8 mouse cellular contexts compared by ENCODE assay signal in the genomic region with DNA sequence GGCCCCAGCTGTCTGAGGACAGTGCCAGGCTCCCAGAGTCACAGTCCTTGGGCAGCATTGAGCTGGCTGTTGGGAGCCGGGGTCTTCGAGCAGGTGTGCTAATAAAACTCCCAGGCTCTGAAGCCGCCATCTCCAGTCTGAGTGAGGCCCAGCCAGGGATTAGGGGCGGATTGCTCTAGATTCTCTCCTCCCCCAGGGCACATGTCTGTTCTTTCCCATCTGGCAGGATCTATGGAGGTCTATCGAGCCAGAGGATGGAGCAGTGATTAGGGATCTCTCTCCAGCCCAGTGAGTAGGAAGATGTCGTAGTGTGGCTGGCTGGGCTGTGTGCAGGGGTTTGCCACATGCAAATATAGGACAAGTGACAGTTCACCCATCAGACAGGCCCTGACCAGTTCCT. TPM values are rescaled to one million over a fixed set of nuclear protein-coding genes. Genes with fewer than 3 reads are reported as not detected.
A peak's percentile ranks its signal among the peaks of the same experiment; 100 is the strongest.
DNase-seq lines count a peak whose midpoint lies in the region; ATAC-seq and TF ChIP-seq lines count a peak whose summit lies in the region.

No protein-coding gene starts in this region.

- WGBS in heart, embryonic 11.5 days (ENCODE audit: insufficient replicate concordance), result 79% methylated on average over 6 of the region's 6 CpGs
- 98% methylated on average over 6 of the region's 6 CpGs for WGBS in spleen, adult 2 months
- WGBS in limb, embryonic 13.5 days, result 41% methylated on average over 6 of the region's 6 CpGs

- no peaks in the 10 kb centered on the region for H3K36me3 ChIP-seq in heart, embryonic 11.5 days (ENCODE audit: control insufficient read depth, insufficient read depth, low read length)
- no peaks in the 10 kb centered on the region for H3K36me3 ChIP-seq in spleen, adult 2 months (ENCODE audit: control insufficient read depth, insufficient read depth, low read length)
- peaks cover 48% of the 10 kb centered on the region for H3K36me3 ChIP-seq in limb, embryonic 13.5 days

- peak overlapping the region; percentile 38 for H3K4me3 ChIP-seq in heart, embryonic 11.5 days (ENCODE audit: low read depth, low read length)
- H3K4me3 ChIP-seq in spleen, adult 2 months (ENCODE audit: extremely low read depth, insufficient read depth, insufficient read length), result peak overlapping the region; percentile 5
- no peak overlapping the region for H3K4me3 ChIP-seq in limb, embryonic 13.5 days

- peak overlapping the region; percentile 75 for H3K27ac ChIP-seq in heart, embryonic 11.5 days (ENCODE audit: low read depth, low read length)
- peak overlapping the region; percentile 34; the same call in 1 of the 2 replicates for H3K27ac ChIP-seq in spleen, adult 2 months (ENCODE audit: insufficient read depth, low read length)
- H3K27ac ChIP-seq in limb, embryonic 13.5 days, result 0 out of 2 replicates have a peak overlapping the region, but pooled peaks have one; percentile 58

- TF ChIP-seq CTCF in spleen, adult 2 months (IDR thresholded peaks at IDR 0.05; ENCODE audit: extremely low read depth, insufficient read depth, insufficient read length, insufficient replicate concordance), result no peak

- no peak for ATAC-seq in heart, embryonic 11.5 days (replicated peaks; ENCODE audit: insufficient number of reproducible peaks, low FRiP score, low TSS enrichment)
- ATAC-seq in limb, embryonic 13.5 days (ENCODE audit: low FRiP score, low read depth), result peak; percentile 33; the same call in 1 of the 2 replicates

- DNase-seq in heart, adult 9 months (ENCODE audit: low spot score in 2 of 2), result no peak
- no peak for DNase-seq in spleen, adult 2 months (ENCODE audit: low read depth in 1 of 2, low spot score in 2 of 2)
- DNase-seq in spleen, adult 12 weeks (ENCODE audit: low spot score), result no peak
- DNase-seq in retina, postnatal 7 days (ENCODE audit: low read depth, low spot score), result peak; percentile 67
- no peak for DNase-seq in embryo, embryonic 10.5 days (ENCODE audit: low spot score)
- DNase-seq in layer of hippocampus, adult 18-20 months (ENCODE audit: low spot score in 2 of 2), result no peak

- peak overlapping the region; percentile 50 for H3K4me2 ChIP-seq in heart, embryonic 11.5 days
- H3K4me2 ChIP-seq in limb, embryonic 13.5 days (replicated peaks), result no peak overlapping the region

- no peak for TF ChIP-seq POLR2A in spleen, adult 2 months (IDR thresholded peaks at IDR 0.05; ENCODE audit: low read depth, low read length)

- H3K9ac ChIP-seq in heart, embryonic 11.5 days (ENCODE audit: low read depth, low read length), result peak overlapping the region; percentile 62; the same call in 1 of the 2 replicates
- H3K9ac ChIP-seq in limb, embryonic 13.5 days, result 0 out of 2 replicates have a peak overlapping the region, but pooled peaks have one; percentile 26

- H3K4me1 ChIP-seq in heart, embryonic 11.5 days (ENCODE audit: control insufficient read depth, insufficient read depth, low read length), result peaks cover 36% of the 10 kb centered on the region
- H3K4me1 ChIP-seq in spleen, adult 2 months (ENCODE audit: control insufficient read depth, insufficient read depth, insufficient read length), result peaks cover 10% of the 10 kb centered on the region; the same call in 1 of the 2 replicates
- peaks cover 16% of the 10 kb centered on the region for H3K4me1 ChIP-seq in limb, embryonic 13.5 days

- no peaks in the 10 kb centered on the region for H3K27me3 ChIP-seq in heart, embryonic 11.5 days (ENCODE audit: control insufficient read depth, insufficient read depth, low read length)
- no peaks in the 10 kb centered on the region for H3K27me3 ChIP-seq in spleen, adult 2 months (ENCODE audit: control insufficient read depth, insufficient read depth, low read length)
- no peaks in the 10 kb centered on the region for H3K27me3 ChIP-seq in limb, embryonic 13.5 days

- no peaks in the 10 kb centered on the region for H3K9me3 ChIP-seq in heart, embryonic 11.5 days (replicated peaks; ENCODE audit: control insufficient read depth, low read length)
- H3K9me3 ChIP-seq in limb, embryonic 13.5 days, result no peaks in the 10 kb centered on the region

RNA-seq across cellular contexts. Expression of a gene that starts 24.1 kb away (rescaled TPM):
- polyA plus RNA-seq in heart, embryonic 11.5 days (2014; fragmentation: Nextera tagmentation; extraction: Ambion mirVana), result 10.4 and 14.6 TPM in 2 replicates
- 116 and 244 TPM in 2 replicates for polyA plus RNA-seq in spleen, adult 2 months (2012; rRNA removed)
- polyA plus RNA-seq in limb, embryonic 13.5 days (2015; fragmentation: Nextera tagmentation; extraction: Ambion mirVana), result 12.0 and 14.4 TPM in 2 replicates
- 100 to 1,000 TPM; 250 to 270 TPM for total RNA-seq in layer of hippocampus, adult 18-20 months (2021)

RNA-seq across cellular contexts. Expression of a gene that starts 50.4 kb away (rescaled TPM):
- polyA plus RNA-seq in heart, embryonic 11.5 days (2014; fragmentation: Nextera tagmentation; extraction: Ambion mirVana), result 11.6 and 11.9 TPM in 2 replicates
- 4.6 and 5.3 TPM in 2 replicates for polyA plus RNA-seq in spleen, adult 2 months (2012; rRNA removed)
- polyA plus RNA-seq in limb, embryonic 13.5 days (2015; fragmentation: Nextera tagmentation; extraction: Ambion mirVana), result 15.8 and 18.0 TPM in 2 replicates
- total RNA-seq in layer of hippocampus, adult 18-20 months (2021), result 10 to 100 TPM; 53.2 to 53.9 TPM

RNA-seq across cellular contexts. Expression of a gene that starts 51.0 kb away (rescaled TPM):
- 2.6 and 3.6 TPM in 2 replicates for polyA plus RNA-seq in heart, embryonic 11.5 days (2014; fragmentation: Nextera tagmentation; extraction: Ambion mirVana)
- 17.4 and 25.5 TPM in 2 replicates for polyA plus RNA-seq in spleen, adult 2 months (2012; rRNA removed)
- 1.2 and 1.4 TPM in 2 replicates for polyA plus RNA-seq in limb, embryonic 13.5 days (2015; fragmentation: Nextera tagmentation; extraction: Ambion mirVana)
- total RNA-seq in layer of hippocampus, adult 18-20 months (2021), result 1 to 10 TPM; 1.6 to 1.9 TPM
